Mouse (Mus musculus) hindbrain, embryonic 15.5 days (tissue): ENCODE data around the gene Rnf183. TPM values are rescaled to one million over a fixed set of nuclear protein-coding genes. Genes with fewer than 3 reads are reported as not detected.

Source experiments
- ATAC-seq: fragments of 200-750 bp; cut with Nextera tagmentation; 2 replicates; pipeline ENCODE4 v1.8.0; 2017; ENCODE audit warnings: low read depth, moderate number of reproducible peaks, moderate TSS enrichment; ENCODE audit not compliant: low FRiP score
- H3K27ac ChIP-seq: fragments of 300-500 bp; sonication (generic); replicated peaks from 2 replicates; pipeline ENCODE4 v1.5.1; 2015; ENCODE audit warnings: mild to moderate bottlenecking, inconsistent platforms
- H3K27me3 ChIP-seq: fragments of 300-500 bp; sonication (generic); 2 replicates; pipeline ENCODE4 v1.6.1; 2015; ENCODE audit warnings: control low read depth, inconsistent platforms
- H3K36me3 ChIP-seq: fragments of 300-500 bp; sonication (generic); 2 replicates; pipeline ENCODE4 v1.6.1; 2015; ENCODE audit warnings: control low read depth, inconsistent platforms
- H3K4me1 ChIP-seq: fragments of 300-500 bp; sonication (generic); replicated peaks from 2 replicates; pipeline ENCODE4 v1.6.1; 2015; ENCODE audit warnings: control low read depth, inconsistent platforms
- H3K4me2 ChIP-seq: fragments of 300-500 bp; sonication (generic); 2 replicates; pipeline ENCODE4 v1.6.1; 2015; ENCODE audit warnings: moderate library complexity, mild to moderate bottlenecking, inconsistent platforms
- H3K4me3 ChIP-seq: fragments of 300-500 bp; sonication (generic); 2 replicates; pipeline ENCODE4 v1.5.1; 2015; ENCODE audit warnings: mild to moderate bottlenecking, inconsistent platforms
- H3K9ac ChIP-seq: fragments of 300-500 bp; sonication (generic); 2 replicates; pipeline ENCODE4 v1.6.1; 2015; ENCODE audit warnings: inconsistent platforms
- H3K9me3 ChIP-seq: fragments of 300-500 bp; sonication (generic); 2 replicates; pipeline ENCODE4 v1.6.1; 2016; ENCODE audit warnings: control low read depth, inconsistent platforms
- WGBS: fragments of 180-500 bp; shearing (Covaris S2); methylation state at CpG from one replicate; pipeline ENCODE4 v1.1.7; 2015; 5-methylcytosine and 5-hydroxymethylcytosine counted together
- polyA plus RNA-seq: library from polyadenylated mRNA; unstranded; fragments of >200 nt; fragmentation: Nextera tagmentation; extraction: Ambion mirVana; gene quantifications from 2 replicates; pipeline ENCODE4 v1.2.1, GENCODE M21; 2015

Rnf183 gene
- polyA plus RNA-seq, 1 experiment from 2014 or later, result 0.27 TPM

- Histone ChIP-seq H3K27me3 (no peaks in the 10 kb centered on the region), H3K9ac (no peak overlapping the region), H3K4me1 (no peaks in the 10 kb centered on the region), H3K4me3 (no peak overlapping the region), H3K9me3 (no peaks in the 10 kb centered on the region), H3K4me2 (no peak overlapping the region), H3K27ac (no peak overlapping the region), H3K36me3 (peaks cover 5% of the 10 kb centered on the region; the same call in 1 of the 2 replicates)
- no peak for ATAC-seq
- 94% methylated on average over 8 of the region's 8 CpGs for WGBS
These were observed 25.3 kb upstream of the Rnf183 start for GRCm38 (mm10) chr4:62460348-62460747.

DNA sequence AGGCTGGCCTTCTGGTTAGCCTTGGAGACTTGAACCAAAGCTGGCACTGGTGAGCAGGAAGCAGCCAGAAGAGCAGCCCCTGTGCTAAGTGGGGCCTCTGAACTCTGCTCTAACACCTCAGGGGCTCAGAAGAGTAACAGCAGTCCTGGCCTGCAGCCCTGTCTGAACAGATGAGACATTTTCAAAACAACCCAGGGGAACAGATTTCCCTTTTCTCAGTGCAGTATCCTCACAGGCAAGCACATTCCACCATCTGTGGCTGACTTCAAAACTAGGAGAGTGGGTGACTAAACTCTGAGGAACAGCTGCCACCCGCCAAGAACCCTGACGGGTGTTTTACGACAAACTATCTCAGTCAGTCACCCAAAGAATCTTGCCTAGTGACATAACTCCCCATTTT, 24.0 kb upstream of the Rnf183 start:
- 80% methylated on average over 3 of the region's 3 CpGs for WGBS
- ATAC-seq, result no peak
- Histone ChIP-seq H3K36me3 (peaks cover 5% of the 10 kb centered on the region; the same call in 1 of the 2 replicates), H3K27me3 (no peaks in the 10 kb centered on the region), H3K9me3 (no peaks in the 10 kb centered on the region), H3K27ac (no peak overlapping the region), H3K4me3 (no peak overlapping the region), H3K4me2 (no peak overlapping the region), H3K9ac (no peak overlapping the region), H3K4me1 (no peaks in the 10 kb centered on the region)

DNA sequence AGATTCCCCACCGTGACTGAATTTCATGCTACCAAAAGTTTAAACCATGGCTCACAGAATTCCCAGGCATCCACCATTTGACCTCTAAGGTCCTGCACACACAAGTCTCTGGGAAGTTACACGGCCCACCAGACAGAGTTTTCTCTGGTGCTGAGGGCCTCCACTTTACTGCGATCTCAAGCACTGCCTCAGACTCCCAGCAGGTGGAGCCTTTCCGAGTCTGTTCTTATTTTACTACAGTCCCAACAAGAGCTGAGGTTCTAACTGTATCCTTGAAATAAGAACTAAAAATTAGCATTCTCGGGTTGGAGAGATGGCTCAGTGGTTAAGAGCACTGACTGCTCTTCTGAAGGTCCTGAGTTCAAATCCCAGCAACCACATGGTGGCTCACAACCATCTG, 19.9 kb upstream of the Rnf183 start:
- no peaks in the 10 kb centered on the region for H3K9me3 ChIP-seq
- H3K4me2 ChIP-seq, result no peak overlapping the region
- H3K9ac ChIP-seq, result no peak overlapping the region
- no peak overlapping the region for H3K4me3 ChIP-seq
- no peaks in the 10 kb centered on the region for H3K36me3 ChIP-seq
- H3K27me3 ChIP-seq, result no peaks in the 10 kb centered on the region
- ATAC-seq, result no peak
- no peaks in the 10 kb centered on the region for H3K4me1 ChIP-seq
- WGBS, result 63% methylated on average over 5 of the region's 5 CpGs
- H3K27ac ChIP-seq, result no peak overlapping the region

DNA sequence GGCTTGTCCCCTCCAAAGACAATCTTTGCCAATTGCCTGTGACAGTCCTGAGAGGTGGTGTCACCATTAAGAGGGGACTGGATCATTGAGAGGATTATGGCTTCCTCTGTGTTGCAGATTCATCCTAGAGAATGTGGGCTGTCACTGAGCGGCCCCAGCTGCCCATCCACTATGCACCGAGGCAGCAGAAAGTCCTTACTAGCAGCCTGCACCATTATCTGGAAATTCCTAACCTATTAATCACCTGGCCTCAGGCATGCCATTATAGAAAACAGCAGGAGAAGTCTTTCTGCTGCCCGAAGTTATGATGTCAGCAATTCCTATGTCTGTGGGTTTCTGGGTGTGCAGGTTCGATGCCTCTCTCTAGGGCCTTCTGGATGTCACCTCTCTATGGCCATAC, 5.9 kb upstream of the Rnf183 start:
- H3K4me2 ChIP-seq, result no peak overlapping the region
- H3K36me3 ChIP-seq, result no peaks in the 10 kb centered on the region
- H3K4me1 ChIP-seq, result no peaks in the 10 kb centered on the region
- no peak overlapping the region for H3K4me3 ChIP-seq
- H3K27me3 ChIP-seq, result no peaks in the 10 kb centered on the region
- H3K9me3 ChIP-seq, result no peaks in the 10 kb centered on the region
- H3K9ac ChIP-seq, result no peak overlapping the region
- 68% methylated on average over 4 of the region's 4 CpGs for WGBS
- ATAC-seq, result no peak
- no peak overlapping the region for H3K27ac ChIP-seq

DNA sequence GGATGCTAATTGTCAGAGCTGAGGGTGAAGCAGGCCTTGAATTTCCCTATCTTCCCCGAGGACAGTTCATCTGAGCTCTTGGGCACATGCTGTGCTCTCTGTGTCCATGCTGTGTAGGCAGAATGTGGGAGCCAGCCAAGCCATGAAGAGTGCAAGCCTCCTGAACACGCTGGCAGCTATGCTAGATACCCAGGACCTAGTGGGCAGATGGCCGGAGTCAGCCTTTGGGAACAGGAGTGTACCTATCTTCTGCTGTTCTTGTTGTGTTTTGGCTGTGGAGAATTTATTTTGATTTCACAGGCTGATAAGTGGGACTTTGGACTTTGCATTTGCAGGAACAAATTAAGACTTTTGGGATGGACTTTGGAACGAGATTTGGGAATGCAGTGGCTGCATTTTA, 5.5 kb upstream of the Rnf183 start:
- Histone ChIP-seq H3K4me3 (no peak overlapping the region), H3K27ac (no peak overlapping the region), H3K36me3 (no peaks in the 10 kb centered on the region), H3K9ac (no peak overlapping the region), H3K4me2 (no peak overlapping the region), H3K9me3 (no peaks in the 10 kb centered on the region), H3K27me3 (no peaks in the 10 kb centered on the region), H3K4me1 (no peaks in the 10 kb centered on the region)
- no peak for ATAC-seq
- WGBS, result 75% methylated on average over 4 of the region's 4 CpGs

DNA sequence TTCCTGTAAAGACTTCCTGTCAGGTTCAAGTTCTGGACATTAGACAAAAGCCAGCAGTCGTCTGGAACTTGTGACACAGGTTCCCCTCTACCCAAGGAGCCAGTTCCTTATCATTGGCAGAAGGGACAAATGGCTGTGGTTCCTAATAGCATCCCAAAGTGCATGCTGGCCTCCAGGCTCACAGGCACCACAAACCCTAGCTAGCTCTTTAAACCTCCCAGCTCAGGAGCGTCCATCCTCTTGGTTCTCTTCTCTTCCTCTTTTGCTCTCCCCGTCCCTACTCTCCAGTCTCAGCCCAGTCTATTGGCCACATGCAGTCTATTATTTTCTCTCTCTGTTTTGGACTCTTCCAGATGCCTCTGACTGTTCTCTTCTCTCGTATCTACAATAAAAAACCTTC, 4.7 kb upstream of the Rnf183 start:
- Histone ChIP-seq H3K9me3 (no peaks in the 10 kb centered on the region), H3K4me2 (no peak overlapping the region), H3K36me3 (no peaks in the 10 kb centered on the region), H3K27me3 (no peaks in the 10 kb centered on the region), H3K4me3 (no peak overlapping the region), H3K27ac (no peak overlapping the region), H3K9ac (no peak overlapping the region), H3K4me1 (no peaks in the 10 kb centered on the region)
- ATAC-seq, result no peak
- 79% methylated on average over 4 of the region's 4 CpGs for WGBS

- Histone ChIP-seq H3K9me3 (no peaks in the 10 kb centered on the region), H3K4me1 (no peaks in the 10 kb centered on the region), H3K27ac (no peak overlapping the region), H3K36me3 (no peaks in the 10 kb centered on the region), H3K9ac (no peak overlapping the region), H3K4me3 (no peak overlapping the region), H3K4me2 (no peak overlapping the region), H3K27me3 (no peaks in the 10 kb centered on the region)
- 85% methylated on average over 7 of the region's 7 CpGs for WGBS
- no peak for ATAC-seq
These were observed 2.8 kb upstream of the Rnf183 start for GRCm38 (mm10) chr4:62437871-62438270.

DNA sequence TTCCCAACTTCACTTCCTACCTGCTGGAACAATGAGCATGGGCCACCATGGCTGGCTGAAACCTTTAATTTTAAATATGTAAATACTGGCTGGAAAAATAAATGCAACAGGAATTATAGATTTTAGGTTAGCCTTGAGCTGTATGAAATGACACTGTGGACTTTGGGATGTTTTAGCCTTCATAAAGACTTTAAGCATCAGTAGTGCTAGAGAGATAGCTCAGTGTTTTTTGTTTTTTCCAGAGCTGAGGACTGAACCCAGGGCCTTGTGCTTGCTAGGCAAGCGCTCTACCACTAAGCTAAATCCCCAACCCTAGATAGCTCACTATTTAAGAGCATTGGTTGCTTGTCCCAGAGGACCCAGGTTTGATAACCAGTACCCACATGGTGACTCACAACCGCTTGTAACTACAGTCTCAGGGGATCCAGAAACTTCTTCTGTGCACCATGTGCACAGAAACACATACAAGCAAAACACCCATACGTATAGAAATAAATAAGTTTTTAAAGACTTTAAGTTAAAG, 2.3 kb upstream of the Rnf183 start:
- Histone ChIP-seq H3K36me3 (no peaks in the 10 kb centered on the region), H3K4me1 (no peaks in the 10 kb centered on the region), H3K9me3 (no peaks in the 10 kb centered on the region), H3K4me2 (no peak overlapping the region), H3K27ac (no peak overlapping the region), H3K9ac (no peak overlapping the region), H3K4me3 (no peak overlapping the region), H3K27me3 (no peaks in the 10 kb centered on the region)
- 92% methylated on average over 3 of the region's 3 CpGs for WGBS
- no peak for ATAC-seq

- WGBS, result 80% methylated on average over 7 of the region's 7 CpGs
- Histone ChIP-seq H3K4me3 (no peak overlapping the region), H3K27ac (no peak overlapping the region), H3K36me3 (no peaks in the 10 kb centered on the region), H3K9ac (no peak overlapping the region), H3K4me1 (no peaks in the 10 kb centered on the region), H3K27me3 (no peaks in the 10 kb centered on the region), H3K9me3 (no peaks in the 10 kb centered on the region), H3K4me2 (no peak overlapping the region)
- ATAC-seq, result no peak
These were observed 847 bp downstream of the Rnf183 start for GRCm38 (mm10) chr4:62433939-62434870.

- ATAC-seq, result no peak
- Histone ChIP-seq H3K4me1 (no peaks in the 10 kb centered on the region), H3K36me3 (no peaks in the 10 kb centered on the region), H3K27ac (no peak overlapping the region), H3K4me2 (no peak overlapping the region), H3K4me3 (no peak overlapping the region), H3K27me3 (no peaks in the 10 kb centered on the region), H3K9me3 (no peaks in the 10 kb centered on the region), H3K9ac (no peak overlapping the region)
- 88% methylated on average over 4 of the region's 4 CpGs for WGBS
These were observed 3.5 kb downstream of the Rnf183 start for GRCm38 (mm10) chr4:62431522-62431921.

GRCm38 (mm10) chr4:62430678-62431077, 4.4 kb downstream of the Rnf183 start:
- H3K27ac ChIP-seq, result no peak overlapping the region
- H3K27me3 ChIP-seq, result no peaks in the 10 kb centered on the region
- no peaks in the 10 kb centered on the region for H3K4me1 ChIP-seq
- ATAC-seq, result no peak
- H3K4me2 ChIP-seq, result no peak overlapping the region
- no peak overlapping the region for H3K9ac ChIP-seq
- H3K9me3 ChIP-seq, result no peaks in the 10 kb centered on the region
- 0 out of 2 replicates have a peak, but pooled peaks cover 5% of the 10 kb centered on the region for H3K36me3 ChIP-seq
- no peak overlapping the region for H3K4me3 ChIP-seq

DNA sequence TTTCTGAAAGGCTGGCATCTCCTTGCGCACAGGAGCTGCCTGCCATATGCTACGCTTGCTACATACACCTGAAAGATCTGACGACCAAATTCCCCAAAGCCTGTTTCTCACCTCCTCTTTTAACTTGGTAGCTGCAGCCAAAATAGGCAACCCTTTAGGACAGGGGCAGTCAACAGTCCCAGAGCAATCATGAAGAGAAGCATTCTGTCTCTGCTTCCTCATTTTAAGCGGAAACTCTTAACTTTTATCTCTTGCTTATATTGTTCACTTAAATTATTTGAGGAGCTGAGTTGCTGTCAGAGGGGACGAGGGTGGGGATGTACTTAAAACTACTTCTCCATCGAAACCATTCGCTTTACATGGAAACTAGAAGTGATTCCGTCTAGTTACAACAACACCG, 5.4 kb downstream of the Rnf183 start:
- ATAC-seq, result no peak
- WGBS, result 91% methylated on average over 9 of the region's 9 CpGs
- H3K9ac ChIP-seq, result no peak overlapping the region

More for the DNA sequence above, 5.4 kb downstream of the Rnf183 start:
- Histone ChIP-seq H3K27ac (no peak overlapping the region), H3K4me2 (no peak overlapping the region), H3K4me1 (no peaks in the 10 kb centered on the region), H3K9me3 (no peaks in the 10 kb centered on the region), H3K36me3 (peaks cover 15% of the 10 kb centered on the region; the same call in 1 of the 2 replicates), H3K4me3 (no peak overlapping the region), H3K27me3 (no peaks in the 10 kb centered on the region)
